Comparison of ENCODE assay signal across 9 mouse cellular contexts in the genomic region with DNA sequence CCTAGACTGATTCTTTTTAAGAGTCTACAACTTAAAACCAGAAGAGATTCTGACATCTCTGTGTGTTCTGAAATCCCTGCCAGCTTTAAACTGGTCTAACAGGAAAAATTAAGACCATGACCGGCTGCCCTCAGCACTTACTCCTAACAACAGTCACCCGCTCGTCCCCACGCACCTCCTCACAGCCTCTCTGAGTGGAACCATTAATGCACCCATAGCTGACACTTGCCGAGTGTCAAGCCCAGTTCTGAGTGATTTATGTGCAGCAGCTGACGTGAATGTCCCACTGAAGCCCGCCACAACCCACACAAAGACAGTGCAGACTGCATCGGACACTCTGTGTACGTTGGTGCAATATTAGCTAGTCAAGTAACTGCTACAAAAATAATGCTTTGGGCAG.
DNase-seq lines count a peak whose midpoint lies in the region; ATAC-seq and TF ChIP-seq lines count a peak whose summit lies in the region.
"Had no signal": no experiment of that assay in that cellular context is flagged by ENCODE, and none has a peak within 500 bp of the region (broad histone marks: within the 10 kb centered on the region; RNA-seq: fewer than 3 reads in every experiment).

No protein-coding gene starts in this region.

- no peak for ATAC-seq in embryonic facial prominence, embryonic 13.5 days (ENCODE audit: insufficient number of reproducible peaks, insufficient read depth, low FRiP score, low TSS enrichment, low read depth)
- ATAC-seq: liver, postnatal 0 days had no signal

- H3K4me3 ChIP-seq in kidney, adult 2 months (ENCODE audit: insufficient read depth, low read depth, low read length) = peak overlapping the region; percentile 23; the same call in 1 of the 2 replicates
- peak overlapping the region; percentile 62 for H3K4me3 ChIP-seq in embryonic facial prominence, embryonic 13.5 days

- peak overlapping the region; percentile 96 for H3K27ac ChIP-seq in kidney, adult 2 months (ENCODE audit: insufficient read depth, low read depth, low read length)
- peak overlapping the region; percentile 86 for H3K27ac ChIP-seq in embryonic facial prominence, embryonic 13.5 days

- H3K4me1 ChIP-seq in kidney, adult 2 months (ENCODE audit: control insufficient read depth, insufficient read depth, low read length) = peaks cover 40% of the 10 kb centered on the region
- peaks cover 80% of the 10 kb centered on the region for H3K4me1 ChIP-seq in embryonic facial prominence, embryonic 13.5 days

- peak overlapping the region; percentile 82 for H3K4me2 ChIP-seq in embryonic facial prominence, embryonic 13.5 days

- no peak for TF ChIP-seq CTCF in kidney, adult 2 months (conservative IDR thresholded peaks at IDR 0.05; ENCODE audit: insufficient read depth, insufficient read length, low read depth, low read length)

- 19% methylated on average over 9 of the region's 9 CpGs for WGBS in kidney, adult 2 months
- 34% methylated on average over 9 of the region's 9 CpGs for WGBS in embryonic facial prominence, embryonic 13.5 days

- H3K9me3 ChIP-seq in embryonic facial prominence, embryonic 13.5 days = no peaks in the 10 kb centered on the region

- peak; percentile 17 for DNase-seq in cerebellum, adult 9-10 months
- DNase-seq in cerebellum, postnatal 10 days = no peak
- DNase-seq in kidney, adult 2 months = no peak
- DNase-seq in kidney, postnatal 10 days = no peak
- DNase-seq in mesoderm, embryonic 11.5 days (ENCODE audit: low read depth, low spot score) = peak; percentile 65
- DNase-seq in urinary bladder, postnatal 4 days (ENCODE audit: low spot score in 2 of 2) = no peak
- DNase-seq in ovary, postnatal 36 days (ENCODE audit: low spot score) = no peak
- DNase-seq: liver, postnatal 0 days had no signal

- TF ChIP-seq POLR2A in kidney, adult 2 months (IDR thresholded peaks at IDR 0.05; ENCODE audit: low read depth, low read length) = no peak

- no peaks in the 10 kb centered on the region for H3K27me3 ChIP-seq in kidney, adult 2 months (replicated peaks; ENCODE audit: control insufficient read depth, insufficient read depth, low read length)
- no peaks in the 10 kb centered on the region for H3K27me3 ChIP-seq in embryonic facial prominence, embryonic 13.5 days

- peak overlapping the region; percentile 65 for H3K9ac ChIP-seq in embryonic facial prominence, embryonic 13.5 days
- H3K9ac ChIP-seq: liver, postnatal 0 days had no signal

- H3K36me3 ChIP-seq in kidney, adult 2 months (ENCODE audit: control insufficient read depth, insufficient read depth, low read length) = peaks cover 1% of the 10 kb centered on the region; the same call in 1 of the 2 replicates
- peaks cover 17% of the 10 kb centered on the region for H3K36me3 ChIP-seq in embryonic facial prominence, embryonic 13.5 days

Comparison
In these comparisons a context has a peak if more than half of its experiments do, and no peak if none do; other contexts are left out.
1. DNase-seq: peak in cerebellum, adult 9-10 months (single experiment) and mesoderm, embryonic 11.5 days (single experiment); none in cerebellum, postnatal 10 days (0 of 2), kidney, adult 2 months (single experiment), kidney, postnatal 10 days (single experiment), urinary bladder, postnatal 4 days (0 of 2) and ovary, postnatal 36 days (single experiment).